Mouse (Mus musculus) MEL (cell line): ENCODE data around the gene Ammecr1.

Experiments
- BHLHE40 ChIP-seq: IDR thresholded peaks from 2 replicates; pipeline ENCODE4 v1.6.1; 2012; ENCODE audit warnings: low read depth, mild to moderate bottlenecking, inconsistent platforms, low read length, improper control_type of control experiment, borderline replicate concordance
- CHD1 ChIP-seq: IDR thresholded peaks from 2 replicates; pipeline ENCODE4 v1.6.1; 2012; ENCODE audit warnings: low read depth, mild to moderate bottlenecking, inconsistent platforms, low read length, improper control_type of control experiment
- HCFC1 ChIP-seq: IDR thresholded peaks from 2 replicates; pipeline ENCODE4 v1.6.1; 2012; ENCODE audit warnings: low read depth, mild to moderate bottlenecking, inconsistent platforms, low read length, improper control_type of control experiment, moderate library complexity
- NRF1 ChIP-seq: IDR thresholded peaks from 2 replicates; pipeline ENCODE4 v1.6.1; 2014; ENCODE audit warnings: low read depth, mild to moderate bottlenecking, inconsistent platforms, low read length, improper control_type of control experiment, moderate library complexity; ENCODE audit not compliant: poor library complexity, insufficient read depth, severe bottlenecking
- TCF12 ChIP-seq: IDR thresholded peaks from 2 replicates; pipeline ENCODE4 v1.6.1; 2014; ENCODE audit warnings: low read depth, mild to moderate bottlenecking, inconsistent platforms, low read length, improper control_type of control experiment, moderate library complexity
- USF1 ChIP-seq: IDR thresholded peaks from 2 replicates; pipeline ENCODE4 v1.6.1; 2014; ENCODE audit warnings: low read depth, mild to moderate bottlenecking, inconsistent platforms, low read length, improper control_type of control experiment, moderate library complexity
- ZC3H11A ChIP-seq: IDR thresholded peaks from 2 replicates; pipeline ENCODE4 v1.6.1; 2012; ENCODE audit warnings: low read depth, mild to moderate bottlenecking, inconsistent platforms, low read length, improper control_type of control experiment

DNA sequence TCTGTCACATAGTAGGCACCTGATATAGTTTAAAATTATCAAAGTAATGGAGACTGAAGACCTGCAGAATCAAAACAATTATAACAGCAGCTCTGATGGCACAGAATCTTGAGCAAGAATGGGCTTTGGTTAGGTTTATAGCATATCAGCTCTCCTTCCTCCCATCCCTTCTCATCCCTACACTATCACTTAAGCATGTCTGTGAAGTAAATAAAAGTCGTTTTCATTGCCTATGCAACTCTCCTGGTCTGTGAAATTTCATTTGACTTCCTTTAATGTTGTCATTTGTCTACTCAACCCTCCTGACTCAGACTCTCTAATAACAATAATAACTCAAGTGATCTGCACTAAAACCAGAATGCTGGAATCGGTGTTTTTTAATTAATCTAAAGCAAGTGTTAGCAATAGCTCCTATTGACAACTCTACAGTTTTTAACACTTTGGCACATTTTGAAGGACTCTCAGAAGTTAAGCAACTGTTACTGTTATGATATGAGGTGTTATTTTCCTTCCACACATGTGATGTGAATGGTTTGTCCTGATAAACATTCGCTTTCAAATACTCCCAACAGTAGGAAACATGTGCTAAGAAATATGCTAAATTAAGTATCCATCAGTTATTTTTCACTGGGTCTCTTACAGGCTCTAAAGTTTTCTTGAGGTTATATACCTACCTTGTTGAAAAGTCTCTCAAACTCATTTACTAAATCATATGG, 37.8 kb upstream of the Ammecr1 start:
- no peak for TF ChIP-seq NRF1
- TF ChIP-seq TCF12, result peak; percentile 43; the same call in 1 of the 2 replicates
- no peak for TF ChIP-seq CHD1
- no peak for TF ChIP-seq HCFC1
- TF ChIP-seq USF1, result no peak
- TF ChIP-seq BHLHE40, result no peak
- TF ChIP-seq ZC3H11A, result no peak
